Mouse (Mus musculus) frontal cortex, postnatal 10 days (tissue): ENCODE data around the gene Zmynd15.
"Not testable (repeated sequence)": the region's sequence is repeated elsewhere in the genome, so short reads cannot be mapped to it uniquely, and the experiment has no call there.

ENCODE experiments used
- DNase-seq, 2 experiments: peaks; one replicate each; pipeline ENCODE4 v3.0.0; 2022; ENCODE audit warnings: low spot score in 2 of 2, mixed read lengths in 1 of 2

The Zmynd15 gene

DNA sequence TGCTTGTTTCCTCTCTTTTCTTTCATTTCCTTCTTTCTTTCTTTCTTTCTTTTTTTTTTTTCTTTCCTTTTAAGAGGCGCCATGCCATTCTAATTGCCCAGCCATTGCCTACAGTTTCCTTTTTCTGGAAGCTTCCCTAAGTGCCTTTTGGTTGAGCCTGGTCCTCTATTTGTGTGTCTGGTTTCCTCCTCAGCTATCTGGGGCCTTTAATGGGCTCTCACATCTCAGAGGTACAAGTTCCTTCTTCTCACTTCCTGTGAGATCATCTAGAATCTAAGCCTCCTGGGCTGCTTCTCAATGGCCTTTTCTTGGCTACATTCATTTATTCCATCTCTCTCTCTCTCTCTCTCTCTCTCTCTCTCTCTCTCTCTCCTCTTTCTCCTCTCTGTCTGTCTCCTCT, 11.9 kb upstream of the Zmynd15 start:
- DNase-seq: no peak

DNA sequence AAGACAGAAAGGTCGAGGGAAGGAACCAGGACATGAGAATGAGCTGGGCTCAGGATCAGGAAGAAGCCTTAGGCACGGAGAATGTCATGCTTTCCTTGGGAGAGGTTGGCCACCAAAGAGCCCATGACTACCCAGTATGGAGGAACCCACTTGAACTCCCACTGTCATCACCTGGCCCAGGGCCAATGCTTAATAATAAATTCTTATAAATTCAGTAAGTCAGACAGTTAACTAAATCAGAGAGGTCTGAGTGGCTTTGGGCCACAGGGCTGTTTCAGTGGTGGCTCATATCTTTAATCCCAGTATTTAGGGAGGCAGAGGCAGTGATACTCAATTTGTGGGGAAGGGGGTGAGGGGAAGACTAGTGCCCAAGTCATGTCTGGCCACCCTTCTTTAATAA, 8.3 kb upstream of the Zmynd15 start:
- DNase-seq: no peak

DNA sequence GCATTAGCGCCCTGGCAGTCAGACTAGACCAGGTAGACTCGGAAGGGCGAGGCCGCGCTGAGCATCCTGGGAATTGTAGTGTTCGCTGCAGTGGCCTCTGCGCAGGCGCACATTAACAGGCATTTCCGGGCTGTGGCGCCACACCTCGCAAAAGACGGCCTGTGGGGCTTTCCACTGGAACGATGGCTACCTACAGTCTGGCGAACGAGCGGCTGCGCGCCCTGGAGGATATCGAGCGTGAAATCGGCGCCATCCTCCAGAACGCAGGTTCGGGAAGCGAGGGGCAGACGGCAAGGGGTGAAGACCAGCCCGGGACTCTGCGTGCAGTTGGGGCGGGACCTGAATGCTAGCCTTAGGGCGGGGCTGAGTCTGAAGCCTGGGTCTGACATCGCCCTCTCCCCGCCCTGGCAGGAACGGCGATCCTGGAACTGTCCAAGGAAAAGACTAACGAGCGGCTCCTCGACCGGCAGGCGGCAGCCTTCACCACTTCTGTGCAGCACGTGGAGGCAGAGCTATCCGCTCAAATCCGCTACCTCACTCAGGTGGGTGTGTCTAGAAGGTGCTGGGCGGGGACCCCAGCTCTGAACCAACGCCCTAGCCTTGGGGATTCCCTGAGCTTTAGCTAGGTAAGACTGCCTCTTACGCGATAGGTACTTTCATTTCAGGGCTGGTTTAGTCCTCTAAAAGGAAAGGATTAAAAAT, 7.3 kb upstream of the Zmynd15 start, which contains the start of gene Med11:
Gene Med11 (plus strand): TSS at position 123 of the 702 bp plus-strand sequence.
- DNase-seq: peak; percentile 90 to 91

DNA sequence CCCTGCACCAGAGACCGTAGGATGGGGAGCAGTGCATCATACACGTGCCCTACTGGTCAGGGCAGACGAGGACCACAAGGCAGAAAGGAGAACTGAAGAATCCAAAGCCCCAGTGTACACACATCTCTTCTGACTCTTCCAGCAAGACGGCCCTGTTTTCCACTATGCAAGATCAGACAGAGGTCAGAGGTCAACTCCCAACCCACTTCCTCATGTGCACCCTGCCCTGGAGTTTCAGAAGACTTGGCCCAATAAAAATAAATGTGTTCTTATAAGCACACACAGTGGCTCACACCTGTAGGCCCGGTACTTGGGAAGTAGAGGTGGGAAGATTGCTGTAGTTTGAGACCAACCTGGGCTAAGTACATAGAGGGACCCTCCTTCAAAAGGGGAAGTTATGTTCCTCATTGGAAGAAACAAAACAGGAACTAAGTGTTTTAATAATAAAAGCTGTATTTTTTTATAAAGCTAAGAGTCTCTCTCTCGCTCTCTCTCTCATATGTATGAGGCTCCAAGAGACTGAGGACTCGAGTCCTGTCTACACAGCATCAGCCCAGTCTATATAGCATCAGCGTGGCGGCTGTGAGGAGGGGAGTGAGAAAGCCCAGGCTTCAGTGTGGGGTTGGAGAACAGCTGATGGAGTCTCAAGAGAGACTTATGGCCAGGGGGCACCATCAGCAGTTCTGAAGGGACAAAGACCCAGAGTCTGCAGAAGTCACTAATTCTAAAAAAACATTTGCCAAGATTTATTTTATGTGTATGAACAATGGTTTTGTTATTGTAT, 5.8 kb upstream of the Zmynd15 start:
- DNase-seq: no peak

DNA sequence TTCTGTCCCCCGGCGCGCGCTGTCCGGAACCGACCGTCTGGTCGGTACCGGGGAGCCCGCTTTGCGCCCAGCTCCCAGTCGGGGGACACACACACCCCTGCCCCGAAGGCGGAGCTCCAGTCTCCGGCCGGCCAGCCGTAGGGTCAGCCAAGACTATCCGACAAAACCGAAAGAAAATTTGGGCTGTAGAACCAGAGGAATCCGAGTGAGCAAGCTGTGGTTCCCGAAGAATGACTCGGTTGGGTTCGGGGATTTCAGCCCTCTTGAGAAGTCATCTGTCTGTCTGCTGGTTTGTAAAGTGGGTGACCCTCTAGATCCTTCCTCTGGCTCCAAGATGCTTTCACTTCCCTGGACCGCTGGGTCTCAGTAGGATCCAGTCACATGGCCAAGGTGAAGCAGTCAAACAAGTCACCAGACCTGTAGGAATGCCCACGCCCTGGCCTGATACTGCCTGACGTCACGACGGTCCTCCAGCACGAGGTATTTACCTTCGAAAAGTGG, 418 bp downstream of the Zmynd15 start, which contains the start of gene Cxcl16:
Gene Cxcl16 (minus strand): TSS at position 384 of the 501 bp plus-strand sequence.
- no peak for DNase-seq

DNA sequence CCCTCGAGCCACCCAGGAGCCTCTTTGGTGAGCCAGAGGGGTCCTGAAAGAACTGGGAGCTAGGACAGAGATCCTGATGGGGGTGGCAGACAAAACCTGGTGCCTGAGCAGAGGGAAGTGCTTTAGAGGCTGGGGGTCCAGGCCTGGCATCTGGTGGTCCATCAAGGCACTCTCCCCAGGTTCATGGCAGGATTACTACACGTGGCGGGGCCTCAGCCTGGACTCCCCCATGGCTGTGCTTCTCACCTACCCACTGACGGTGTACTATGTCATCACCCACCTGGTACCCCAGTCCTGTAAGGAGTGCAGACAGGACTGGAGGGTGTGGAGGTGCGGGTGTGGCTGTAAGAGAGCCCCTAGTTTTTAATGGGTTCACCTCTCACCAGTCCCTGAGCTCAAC, 4.7 kb downstream of the Zmynd15 start:
- DNase-seq: no peak

DNA sequence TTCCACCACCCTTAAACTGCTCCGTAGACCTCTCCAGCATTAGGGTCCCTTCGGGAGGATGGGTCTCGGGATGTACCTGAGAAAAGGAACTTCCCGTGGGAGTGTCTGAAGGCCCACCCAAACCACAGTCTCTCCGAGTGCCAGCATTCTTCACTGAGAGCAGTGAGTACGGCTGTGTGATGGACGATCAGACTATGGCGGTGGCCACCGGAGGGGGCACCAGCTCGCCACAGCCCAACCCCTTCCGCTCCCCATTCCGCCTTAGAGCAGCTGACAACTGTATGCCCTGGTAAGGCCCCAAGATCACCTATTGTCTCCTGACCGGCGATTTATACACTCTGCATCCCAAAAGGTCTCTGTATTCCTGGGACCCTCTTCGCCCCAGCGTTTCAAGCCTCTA, 6.0 kb downstream of the Zmynd15 start:
- no peak for DNase-seq

DNA sequence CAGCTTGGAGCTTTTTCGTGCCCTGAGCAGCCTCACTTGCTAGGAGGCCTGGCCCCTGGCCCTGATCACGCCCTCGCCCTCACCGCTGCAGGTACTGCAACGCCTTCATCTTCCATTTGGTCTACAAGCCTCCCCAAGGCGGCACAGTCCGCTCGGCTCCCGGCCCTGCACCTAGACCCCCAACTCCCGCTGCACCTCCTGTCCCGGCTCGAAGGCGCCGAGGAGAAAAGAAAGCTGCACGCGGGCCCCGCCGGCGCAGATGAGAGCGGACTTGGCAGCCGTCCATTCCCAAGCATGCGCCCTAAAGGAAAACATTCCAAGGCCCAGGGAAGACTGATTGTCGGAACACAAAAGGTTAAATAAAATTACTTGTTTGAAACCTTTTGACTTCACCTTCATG, 6.6 kb downstream of the Zmynd15 start:
- no peak for DNase-seq

DNA sequence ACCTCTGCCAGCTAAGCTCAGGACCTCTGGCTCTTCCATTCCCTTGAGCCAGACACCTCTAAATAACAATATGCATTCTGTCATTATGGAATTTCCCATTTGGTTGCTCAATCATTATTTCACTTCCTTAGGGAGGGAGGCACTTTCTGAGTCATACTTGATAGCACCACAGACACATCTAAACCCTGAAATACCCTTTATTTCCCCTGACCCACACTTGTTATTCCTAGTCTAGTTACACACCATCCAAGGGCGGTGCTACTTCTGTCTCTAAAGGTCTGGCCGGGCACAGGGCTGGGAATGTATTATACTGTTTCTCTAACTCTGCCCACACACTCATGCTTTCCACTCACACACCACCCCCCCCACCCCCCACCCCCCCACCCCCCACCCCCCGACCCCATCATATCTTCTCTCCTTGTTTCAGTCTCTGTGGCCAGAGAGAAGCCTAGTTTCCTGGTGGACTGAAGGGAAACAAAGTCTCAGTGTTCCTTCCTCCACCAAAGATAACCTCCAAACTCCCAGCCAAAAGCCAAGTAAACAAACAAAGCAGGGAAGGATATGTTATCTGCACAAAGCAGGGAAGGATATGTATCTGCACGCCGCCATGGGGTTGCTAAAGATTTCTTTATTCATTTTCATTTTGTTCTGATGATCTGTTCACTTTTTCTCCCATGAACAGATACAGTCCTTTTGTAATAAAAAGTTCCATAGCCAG, 8.8 kb downstream of the Zmynd15 start:
- DNase-seq: no peak

DNA sequence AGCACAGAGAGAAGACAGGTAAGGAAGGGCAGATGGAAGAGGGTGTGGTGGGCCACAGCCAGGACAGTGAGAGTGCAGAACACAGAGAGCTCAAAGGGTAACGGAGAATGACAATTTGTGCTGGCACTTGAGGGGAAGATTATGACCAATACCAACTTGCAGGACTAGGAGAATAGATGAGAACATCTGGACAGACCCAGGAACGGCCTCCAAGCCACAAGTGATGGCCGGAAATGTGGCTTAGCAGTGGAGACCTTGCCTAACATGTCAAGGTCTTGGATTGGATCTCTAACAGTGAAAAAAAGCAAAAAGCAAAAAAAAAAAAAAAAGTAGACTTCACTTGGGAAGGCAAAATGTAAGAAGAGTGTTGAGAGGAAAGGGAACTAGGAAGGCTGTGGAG, 10.5 kb downstream of the Zmynd15 start:
- DNase-seq: no peak

DNA sequence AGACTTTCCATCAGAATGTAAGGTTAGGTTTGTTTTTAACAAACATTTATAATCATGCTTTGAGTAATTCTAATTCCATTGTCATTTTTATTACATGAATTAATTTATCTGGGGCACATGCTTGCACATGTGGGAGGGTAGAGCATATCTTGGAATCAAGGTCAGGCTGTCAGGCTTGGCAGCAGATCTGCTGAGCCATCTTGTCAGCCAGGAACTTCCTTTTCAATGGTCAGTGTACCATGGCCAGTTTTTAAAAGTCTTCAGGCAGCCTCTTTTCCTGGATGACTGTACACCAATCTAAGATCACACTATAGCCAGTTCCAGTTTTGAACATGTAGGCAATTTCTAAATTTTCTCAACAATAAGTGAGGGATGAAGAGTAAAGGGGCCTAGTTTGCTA, 13.5 kb downstream of the Zmynd15 start:
- no peak for DNase-seq

DNA sequence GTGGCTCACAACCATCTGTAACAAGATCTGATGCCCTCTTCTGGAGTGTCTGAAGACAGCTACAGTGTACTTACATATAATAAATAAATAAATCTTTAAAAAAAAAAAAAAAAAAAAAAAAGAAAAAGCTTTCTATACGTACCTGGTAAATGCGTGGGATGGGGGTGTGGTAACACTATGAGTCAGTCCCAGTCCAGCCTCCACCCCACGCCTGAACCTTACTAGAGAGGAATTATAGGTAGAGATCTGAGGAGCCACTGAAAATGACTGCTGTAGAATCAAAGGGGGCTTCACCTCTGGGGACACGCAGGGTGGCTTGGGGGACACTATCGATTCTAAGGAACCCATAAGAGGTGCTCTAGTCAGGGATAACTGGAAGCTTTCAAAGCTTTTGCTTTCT, 14.1 kb downstream of the Zmynd15 start:
- not testable (repeated sequence) for DNase-seq

DNA sequence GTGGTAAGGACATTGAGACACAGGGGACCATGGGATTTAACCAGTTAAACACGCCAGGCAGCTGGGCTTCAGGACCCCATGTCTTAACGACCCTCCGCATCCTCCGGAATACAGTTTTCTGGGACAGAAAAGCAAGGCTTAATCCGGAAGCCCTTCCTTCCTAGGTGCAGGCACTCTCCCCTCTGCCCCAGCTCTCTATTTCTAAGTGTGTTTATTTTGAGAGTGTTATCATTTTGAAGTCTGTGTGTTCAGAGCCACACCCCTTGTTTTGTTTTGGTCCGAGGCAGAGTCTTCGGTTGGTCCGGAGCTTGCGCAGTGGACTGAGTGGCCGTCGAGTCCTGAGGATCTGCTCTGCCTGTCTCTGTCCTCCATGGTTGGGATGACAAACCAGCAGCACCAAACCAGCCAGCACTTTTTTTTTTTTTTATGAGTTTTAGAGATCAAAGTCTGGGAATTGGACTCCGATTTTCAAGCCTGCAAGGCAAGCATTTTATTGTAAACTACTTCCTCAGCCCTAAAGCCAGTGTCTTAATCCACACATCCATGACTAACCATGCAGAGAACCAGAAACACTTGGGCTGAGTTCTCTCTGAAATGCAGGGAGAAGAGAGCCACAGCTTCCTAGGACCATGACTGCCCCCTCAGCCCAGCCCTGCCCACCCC, 15.8 kb downstream of the Zmynd15 start:
- no peak for DNase-seq

DNA sequence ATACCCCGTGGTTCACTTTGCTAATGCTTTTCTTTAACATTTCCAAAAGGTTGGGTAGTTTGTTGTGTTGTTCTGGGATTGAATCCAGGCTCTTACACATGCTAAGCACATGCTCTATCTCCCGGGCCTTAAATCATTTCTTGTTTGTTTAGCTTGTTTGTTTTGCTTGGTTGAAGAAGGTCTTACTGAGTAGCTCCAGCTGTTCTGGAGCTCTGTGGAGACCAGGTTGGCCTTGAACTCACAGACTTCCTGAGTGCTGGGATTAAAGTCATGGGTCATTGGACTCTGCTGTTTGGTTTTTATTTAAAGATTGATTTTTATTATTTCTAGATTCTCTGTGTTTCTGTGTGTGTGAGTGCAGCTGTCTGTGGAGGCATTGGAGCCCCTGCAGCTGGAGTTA, 26.3 kb downstream of the Zmynd15 start:
- DNase-seq: no peak

DNA sequence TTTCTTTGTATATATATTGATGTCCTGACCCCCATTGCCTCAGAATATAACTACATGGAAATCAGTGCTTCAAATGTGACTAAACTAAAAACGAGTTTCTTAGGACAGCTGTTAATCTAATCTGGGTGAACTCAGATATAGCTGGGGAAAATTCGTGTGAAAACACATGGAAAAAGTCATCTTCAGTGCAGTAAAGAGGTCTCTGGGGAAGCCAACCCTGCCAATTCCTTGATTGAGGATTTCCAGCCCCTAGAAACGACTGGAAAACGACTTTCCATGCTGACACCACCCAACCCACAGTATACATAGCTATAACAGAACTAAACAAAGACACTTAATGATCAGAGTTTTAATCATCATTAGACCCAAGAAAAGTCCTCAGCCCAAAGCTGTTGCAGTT, 28.6 kb downstream of the Zmynd15 start:
- no peak for DNase-seq

DNA sequence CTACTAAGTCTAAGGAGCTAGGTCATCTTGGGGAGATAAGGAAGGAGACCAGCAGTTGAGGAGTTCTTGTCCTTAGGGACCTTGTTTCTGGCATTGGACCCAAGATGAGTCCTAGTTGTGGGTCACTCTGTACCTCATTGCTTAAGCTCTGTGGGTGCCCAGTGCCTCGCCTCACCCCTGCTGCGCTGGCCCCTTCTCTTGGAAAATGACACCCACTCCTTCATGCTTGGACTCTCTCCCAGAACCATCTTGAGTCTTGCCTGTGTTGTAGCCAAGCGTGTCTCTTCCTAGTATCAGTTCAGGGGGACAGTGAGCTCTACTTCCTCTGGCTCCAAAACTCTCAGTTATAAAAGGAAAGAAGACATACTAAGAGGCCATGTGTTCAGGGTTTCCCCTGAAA, 29.9 kb downstream of the Zmynd15 start:
- DNase-seq: no peak

DNA sequence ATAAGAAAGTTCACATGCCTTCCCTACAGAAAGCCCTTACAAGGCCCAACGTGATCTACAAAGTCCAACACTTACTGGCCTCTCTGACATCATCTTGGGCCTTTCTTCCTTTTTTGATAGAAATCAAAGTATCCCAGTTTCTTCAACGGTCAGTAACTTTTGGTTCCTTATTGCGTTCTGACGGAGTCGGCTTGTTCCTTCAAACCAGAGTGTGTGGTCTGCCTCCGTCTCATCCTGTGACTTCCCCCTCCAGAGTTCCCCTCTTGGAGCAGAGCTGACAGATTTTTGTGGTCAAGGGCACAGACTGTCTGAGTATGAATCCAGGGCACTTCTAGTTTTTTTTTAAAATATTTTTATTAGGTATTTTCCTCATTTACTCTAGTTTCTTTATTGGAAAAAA, 30.5 kb downstream of the Zmynd15 start:
- DNase-seq: no peak

DNA sequence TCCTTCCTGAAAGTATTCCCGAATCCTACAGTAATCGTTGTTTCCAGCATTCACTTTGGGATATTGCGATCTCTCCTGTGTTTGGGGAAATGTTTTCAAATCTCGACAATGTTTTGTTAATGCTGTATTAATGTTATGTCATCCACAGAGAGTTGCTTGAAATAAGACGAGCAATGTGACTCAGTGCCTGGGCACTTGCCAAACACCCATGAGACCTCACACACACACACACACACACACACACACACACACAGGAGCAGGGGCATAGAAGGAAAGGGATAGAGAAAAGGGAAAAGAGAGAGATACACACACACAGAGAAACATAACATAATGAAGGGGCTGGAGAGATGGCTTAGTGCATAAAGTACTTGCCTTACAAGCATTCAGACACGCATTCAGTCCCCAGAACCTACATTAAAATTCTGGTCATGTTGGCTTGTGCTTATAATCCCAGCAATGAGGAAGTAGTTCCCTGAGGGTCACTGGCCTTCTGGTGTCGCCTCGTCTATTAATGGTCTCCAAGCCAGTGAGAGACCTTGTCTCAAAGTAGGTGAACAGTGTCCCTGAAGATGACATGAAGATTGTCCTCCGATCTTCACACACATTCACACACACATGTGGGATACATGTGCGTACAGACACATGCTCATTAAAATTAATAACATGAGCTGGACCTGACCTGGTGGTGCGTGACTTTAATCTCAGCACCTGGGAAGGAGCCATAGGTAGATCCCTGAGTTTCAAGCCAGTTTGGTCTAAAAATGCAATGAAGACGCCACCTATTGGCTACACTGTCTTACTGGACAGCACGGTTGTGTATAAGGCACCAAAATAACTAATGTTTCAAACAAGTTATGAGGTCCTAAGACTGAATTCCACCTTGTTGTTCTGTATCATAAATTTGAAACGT, 40.6 kb downstream of the Zmynd15 start:
- DNase-seq: no peak

DNA sequence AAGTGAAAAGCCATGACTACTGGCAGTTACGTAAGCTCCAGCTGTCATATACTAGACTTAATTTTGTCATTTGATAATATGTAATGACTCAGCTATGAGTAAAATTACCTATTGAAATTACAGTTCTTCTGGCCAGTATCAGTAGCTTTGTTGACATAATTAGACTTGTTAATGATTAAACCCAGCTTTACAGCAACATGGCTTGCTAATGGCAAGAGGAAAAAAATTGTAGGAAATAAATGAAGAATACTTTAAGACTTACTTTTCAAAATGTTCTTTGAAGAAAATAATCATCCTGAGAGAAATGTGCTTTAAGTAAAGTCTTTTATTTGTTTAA, 41.2 kb downstream of the Zmynd15 start:
- DNase-seq: no peak

DNA sequence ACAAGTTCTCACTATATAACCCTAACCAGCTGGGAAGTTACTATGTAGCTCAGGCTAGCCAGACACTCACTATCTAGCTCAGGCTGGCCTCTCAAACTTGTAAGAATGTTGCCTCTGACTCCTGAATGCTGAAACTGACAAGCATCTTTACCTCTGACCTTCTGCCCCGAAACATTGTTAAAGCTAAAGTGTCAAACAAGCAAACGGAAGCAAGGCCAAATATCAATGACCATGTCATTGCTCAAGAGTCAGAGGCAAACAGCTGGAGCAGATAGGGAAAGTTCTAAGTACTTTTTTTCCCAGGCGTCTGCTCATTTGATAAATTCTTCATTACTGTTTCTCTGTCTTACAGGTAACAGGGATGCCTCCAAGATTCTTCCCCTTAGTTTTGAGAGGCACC, 42.8 kb downstream of the Zmynd15 start:
- no peak for DNase-seq

DNA sequence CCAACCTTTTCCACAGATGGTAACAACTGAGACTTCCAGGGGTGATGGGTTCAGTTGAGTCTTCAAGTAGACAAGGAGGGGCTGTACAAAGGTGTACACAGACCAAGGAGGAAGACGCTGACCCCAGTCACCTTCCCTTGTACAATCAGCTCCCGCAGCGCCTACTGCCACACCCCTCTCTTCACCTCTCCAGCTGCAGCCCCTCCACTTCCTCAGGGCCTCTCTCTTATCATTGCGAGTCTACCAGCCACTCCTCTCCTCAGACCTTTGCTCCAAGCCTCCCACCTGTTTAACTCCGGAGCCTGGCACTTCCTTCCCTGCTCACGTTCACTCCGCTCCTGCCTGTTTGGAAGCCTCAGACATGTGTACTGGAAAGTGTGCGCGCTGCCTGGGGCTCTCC, 45.7 kb downstream of the Zmynd15 start, which contains the start of gene Tm4sf5:
Gene Tm4sf5 (plus strand): TSS at position 275 of the 400 bp plus-strand sequence.
- no peak for DNase-seq
